Mouse (Mus musculus) frontal cortex, adult (tissue): ENCODE measurements around the gene Sostdc1.

Experiments used
- ATAC-seq: cut with Nextera tagmentation; 2 replicates; pipeline ENCODE4 v1.9.2; 2017; ENCODE audit warnings: mild to moderate bottlenecking, moderate library complexity, mixed read lengths; ENCODE audit not compliant: low TSS enrichment

The Sostdc1 gene

GRCm38 (mm10) chr12:36313916-36314315 lies at the start of gene Sostdc1:
Gene Sostdc1, plus strand, starts transcription at chr12:36314139.
- ATAC-seq: peak; percentile 22; the same call in 1 of the 2 replicates

GRCm38 (mm10) chr12:36267670-36268246 lies 46.2 kb upstream of the Sostdc1 start:
- ATAC-seq: no peak

- no peak for ATAC-seq
These were observed 39.1 kb upstream of the Sostdc1 start for GRCm38 (mm10) chr12:36274823-36275222.

GRCm38 (mm10) chr12:36289634-36290033 lies 24.3 kb upstream of the Sostdc1 start:
- peak; percentile 57 for ATAC-seq

- no peak for ATAC-seq
These were observed 23.5 kb upstream of the Sostdc1 start for GRCm38 (mm10) chr12:36290465-36290864.

GRCm38 (mm10) chr12:36291346-36291745 lies 22.6 kb upstream of the Sostdc1 start:
- ATAC-seq: peak; percentile 59

- ATAC-seq: peak; percentile 99
These were observed 11.6 kb upstream of the Sostdc1 start for GRCm38 (mm10) chr12:36302326-36302725.

- peak; percentile 33; the same call in 1 of the 2 replicates for ATAC-seq
These were observed 10.9 kb upstream of the Sostdc1 start for GRCm38 (mm10) chr12:36302905-36303642.

- ATAC-seq: no peak
These were observed 5.1 kb upstream of the Sostdc1 start for GRCm38 (mm10) chr12:36308737-36309420.

- ATAC-seq: no peak
These were observed 924 bp upstream of the Sostdc1 start for GRCm38 (mm10) chr12:36313015-36313414.

- peak; percentile 32; the same call in 1 of the 2 replicates for ATAC-seq
These were observed 507 bp downstream of the Sostdc1 start for GRCm38 (mm10) chr12:36314446-36314845.

- ATAC-seq: no peak
These were observed 1.6 kb downstream of the Sostdc1 start for GRCm38 (mm10) chr12:36315527-36315926.

GRCm38 (mm10) chr12:36316056-36316455 lies 2.1 kb downstream of the Sostdc1 start:
- no peak for ATAC-seq

- peak; percentile 85 for ATAC-seq
These were observed 3.3 kb downstream of the Sostdc1 start for GRCm38 (mm10) chr12:36317036-36317819.

- no peak for ATAC-seq
These were observed 3.8 kb downstream of the Sostdc1 start for GRCm38 (mm10) chr12:36317820-36318135.

- no peak for ATAC-seq
These were observed 12.2 kb downstream of the Sostdc1 start for GRCm38 (mm10) chr12:36326101-36326521.

GRCm38 (mm10) chr12:36332676-36333075 lies 18.7 kb downstream of the Sostdc1 start:
- no peak for ATAC-seq

GRCm38 (mm10) chr12:36333837-36334281 lies 19.9 kb downstream of the Sostdc1 start:
- ATAC-seq: peak; percentile 88

GRCm38 (mm10) chr12:36344131-36344530 lies 30.2 kb downstream of the Sostdc1 start:
- ATAC-seq: peak; percentile 62

GRCm38 (mm10) chr12:36360064-36360463 lies 46.1 kb downstream of the Sostdc1 start:
- ATAC-seq: no peak

- no peak for ATAC-seq
These were observed 46.8 kb downstream of the Sostdc1 start for GRCm38 (mm10) chr12:36360693-36361092.

GRCm38 (mm10) chr12:36364013-36364412 lies 50.1 kb downstream of the Sostdc1 start:
- ATAC-seq: no peak
